Mouse (Mus musculus): ENCODE results near the gene Olig3.

DNA sequence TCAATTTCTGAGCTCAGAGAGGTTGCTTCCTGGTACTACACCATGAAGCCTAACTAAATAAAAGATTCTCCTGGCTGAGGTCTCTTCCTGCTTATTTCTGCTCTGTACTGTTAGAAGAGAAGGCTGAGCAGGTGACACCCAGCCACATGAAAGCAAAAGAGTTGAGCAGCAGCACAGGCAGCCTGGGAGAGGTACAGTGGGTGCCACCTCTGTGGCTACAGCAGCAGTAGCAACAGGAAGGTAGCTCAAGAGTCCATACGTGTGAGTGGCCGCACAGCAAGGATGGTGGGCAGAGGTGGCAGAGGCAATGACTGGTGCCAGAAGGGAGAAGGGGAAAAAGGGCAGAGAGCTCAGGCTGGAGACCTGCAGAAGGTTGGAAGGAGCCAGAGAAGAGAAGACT lies 34.6 kb upstream of the Olig3 start:
- no peak for TF ChIP-seq CTCF (IDR thresholded peaks at IDR 0.05; ENCODE audit: low read depth, low read length)
- TF ChIP-seq POLR2A (IDR thresholded peaks at IDR 0.05; ENCODE audit: extremely low read depth, insufficient read depth, low read length) = no peak
